Mouse (Mus musculus) hindbrain, embryonic 14.5 days (tissue): ENCODE measurements around the gene Usp24. TPM values are rescaled to one million over a fixed set of nuclear protein-coding genes. Genes with fewer than 3 reads are reported as not detected.

Source experiments
- ATAC-seq: fragments of 200-750 bp; cut with Nextera tagmentation; 2 replicates; pipeline ENCODE4 v1.8.0; 2017; ENCODE audit warnings: moderate number of reproducible peaks, mild to moderate bottlenecking, moderate TSS enrichment, moderate library complexity; ENCODE audit not compliant: low FRiP score
- DNase-seq: peaks from one replicate; pipeline ENCODE4 v3.0.0-alpha.2; 2015; ENCODE audit warnings: low spot score
- H3K27ac ChIP-seq: fragments of 300-500 bp; sonication (generic); 2 replicates; pipeline ENCODE4 v1.5.1; 2014; ENCODE audit warnings: mild to moderate bottlenecking, moderate library complexity
- H3K27me3 ChIP-seq: fragments of 300-500 bp; sonication (generic); 2 replicates; pipeline ENCODE4 v1.6.1; 2014; ENCODE audit warnings: mild to moderate bottlenecking, low read length, mixed read lengths; ENCODE audit not compliant: control insufficient read depth, insufficient read depth
- H3K36me3 ChIP-seq: fragments of 300-500 bp; sonication (generic); replicated peaks from 2 replicates; pipeline ENCODE4 v1.6.1; 2014; ENCODE audit not compliant: control insufficient read depth, insufficient read depth
- H3K4me1 ChIP-seq: fragments of 300-500 bp; sonication (generic); replicated peaks from 2 replicates; pipeline ENCODE4 v1.6.1; 2014; ENCODE audit warnings: antibody characterized with exemption, low read length, mixed read lengths; ENCODE audit not compliant: control insufficient read depth, insufficient read depth
- H3K4me2 ChIP-seq: fragments of 300-500 bp; sonication (generic); replicated peaks from 2 replicates; pipeline ENCODE4 v1.6.1; 2014; ENCODE audit warnings: mild to moderate bottlenecking, moderate library complexity
- H3K4me3 ChIP-seq: fragments of 300-500 bp; sonication (generic); replicated peaks from 2 replicates; pipeline ENCODE4 v1.5.1; 2014; ENCODE audit warnings: mild to moderate bottlenecking, low read length
- H3K9ac ChIP-seq: fragments of 300-500 bp; sonication (generic); 2 replicates; pipeline ENCODE4 v1.6.1; 2014
- H3K9me3 ChIP-seq: fragments of 300-500 bp; sonication (generic); 2 replicates; pipeline ENCODE4 v1.6.1; 2016; ENCODE audit warnings: low read length; ENCODE audit not compliant: control insufficient read depth
- WGBS: fragments of 180-500 bp; shearing (Covaris S2); extraction: QIAGEN DNeasy Blood & Tissue Kit; methylation state at CpG from one replicate; pipeline ENCODE4 v1.1.7; 2014; 5-methylcytosine and 5-hydroxymethylcytosine counted together
- polyA plus RNA-seq: library from polyadenylated mRNA; unstranded; fragments of >200 nt; fragmentation: Nextera tagmentation; extraction: Ambion mirVana; gene quantifications from 2 replicates; pipeline ENCODE4 v1.2.1, GENCODE M21; 2014

The Usp24 gene
- polyA plus RNA-seq, 1 experiment from 2014 or later = 13.0 TPM

DNA sequence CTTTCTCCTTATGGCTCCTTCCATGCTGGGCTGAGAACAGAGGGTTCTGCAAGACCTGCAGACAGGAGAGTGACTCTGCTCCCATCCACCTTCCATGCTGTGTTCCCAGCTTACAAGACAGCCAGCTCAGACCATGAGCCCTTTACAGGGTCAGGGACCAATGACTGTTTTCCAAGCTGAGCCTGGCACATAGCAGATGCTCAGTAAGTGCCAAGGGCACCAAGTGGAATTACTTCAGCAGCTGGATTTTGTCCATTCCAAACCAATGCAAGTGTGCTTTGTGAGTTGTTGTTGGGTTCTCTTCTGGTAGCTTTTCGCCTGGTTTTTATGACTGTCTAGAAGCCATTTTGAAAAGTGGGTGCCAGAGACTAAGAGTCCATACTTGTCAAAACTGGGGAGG lies 167.8 kb downstream of the Usp24 start:
- Histone ChIP-seq H3K4me2 (no peak overlapping the region), H3K27ac (no peak overlapping the region), H3K27me3 (no peaks in the 10 kb centered on the region), H3K4me1 (no peaks in the 10 kb centered on the region), H3K36me3 (no peaks in the 10 kb centered on the region), H3K4me3 (no peak overlapping the region), H3K9ac (no peak overlapping the region), H3K9me3 (no peaks in the 10 kb centered on the region)
- WGBS = 92% methylated on average over 1 of the region's 1 CpGs
- DNase-seq = no peak
- ATAC-seq = no peak

DNA sequence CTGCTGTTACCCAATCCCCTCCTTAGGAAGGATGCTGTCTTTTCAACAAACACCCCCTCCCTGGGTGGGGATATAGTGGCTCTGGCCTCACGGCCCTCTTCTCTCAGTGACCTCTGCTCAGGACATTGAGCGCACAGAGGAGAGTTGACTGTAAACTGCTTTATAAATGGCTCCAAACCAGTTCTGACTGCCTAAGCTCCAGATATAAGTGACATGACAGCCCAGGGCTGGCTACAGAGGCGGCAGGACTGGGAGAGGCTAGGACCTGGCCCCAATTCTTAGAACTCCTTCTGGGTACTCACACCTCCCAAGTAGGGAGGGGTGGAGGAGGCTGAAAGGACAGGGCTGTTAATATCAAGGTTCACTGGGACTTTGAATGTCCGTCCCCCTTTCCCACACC lies 174.6 kb downstream of the Usp24 start:
- DNase-seq = no peak
- WGBS = 73% methylated on average over 4 of the region's 4 CpGs
- H3K4me1 ChIP-seq = no peaks in the 10 kb centered on the region
- H3K4me2 ChIP-seq = no peak overlapping the region
- no peak overlapping the region for H3K9ac ChIP-seq
- no peak overlapping the region for H3K27ac ChIP-seq
- no peak overlapping the region for H3K4me3 ChIP-seq
- no peak for ATAC-seq
- H3K36me3 ChIP-seq = no peaks in the 10 kb centered on the region
- no peaks in the 10 kb centered on the region for H3K9me3 ChIP-seq
- H3K27me3 ChIP-seq = no peaks in the 10 kb centered on the region

Other genes starting within 250 kb of the Usp24 start
- gene Pcsk9, start 148.1 kb downstream of the Usp24 start, polyA plus RNA-seq = 1.7 and 3.4 TPM in 2 replicates
- gene Bsnd, start 176.1 kb downstream of the Usp24 start, polyA plus RNA-seq = not detected in 2 replicates
- 25.7 and 27.1 TPM in 2 replicates for gene Dhcr24, start 244.8 kb downstream of the Usp24 start, polyA plus RNA-seq